Mouse (Mus musculus) lung, postnatal 0 days (tissue): ENCODE measurements at regions not wholly inside any gene's neighbourhood (a gene's known extent, or its start where the extent isn't known, plus 50 kb on each side); places are given as distances from the start of the nearest gene placed in this dataset.

Source experiments
- CTCF ChIP-seq: IDR thresholded peaks from 2 replicates; pipeline ENCODE4 v1.5.1; 2016; ENCODE audit warnings: antibody characterized with exemption, mild to moderate bottlenecking
- EP300 ChIP-seq: IDR thresholded peaks from 2 replicates; pipeline ENCODE4 v1.6.1; 2016; ENCODE audit warnings: antibody characterized with exemption, mild to moderate bottlenecking, control low read depth

DNA sequence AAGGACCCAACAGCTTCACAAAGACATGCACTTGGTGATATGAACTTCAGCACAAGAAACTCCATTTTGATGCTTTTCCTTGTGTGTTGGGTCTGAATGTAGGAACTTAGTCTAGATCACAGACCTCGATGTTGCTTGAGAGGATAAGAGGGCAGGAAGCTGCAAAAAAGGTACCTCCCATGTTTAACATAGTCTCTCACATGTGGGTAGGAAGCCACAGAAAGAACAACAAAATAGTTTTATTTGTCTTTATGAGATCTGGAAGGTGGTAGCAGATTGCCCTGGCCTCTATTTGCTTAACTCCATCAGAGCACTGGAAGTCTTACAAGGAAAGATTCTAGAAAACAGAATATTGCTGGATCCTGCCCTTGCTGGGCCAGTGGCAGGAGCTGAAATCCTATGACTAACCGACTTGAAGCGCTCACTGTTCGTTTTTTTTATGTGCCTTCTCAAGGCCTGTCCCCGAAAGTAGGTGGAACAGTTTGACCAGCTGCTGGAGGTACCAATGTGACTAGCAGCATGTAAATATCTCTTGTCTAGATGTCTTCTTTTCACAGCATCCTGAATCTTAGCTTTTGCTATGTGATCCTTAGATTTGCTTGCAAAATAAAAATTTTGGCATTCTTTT is 50.1 kb upstream of the Znrf2 start:
- TF ChIP-seq CTCF (no peak), EP300 (no peak)
